Mouse (Mus musculus) lung, adult 2 months (tissue): ENCODE data around the gene Slc24a4. TPM values are rescaled to one million over a fixed set of nuclear protein-coding genes. Genes with fewer than 3 reads are reported as not detected.

Source experiments
- DNase-seq: peaks from one replicate; pipeline ENCODE4 v3.0.0; 2022
- H3K4me1 ChIP-seq: fragments of 200-500 bp; 2 replicates; pipeline ENCODE4 v1.6.1; 2011; ENCODE audit warnings: low read length; ENCODE audit not compliant: control insufficient read depth, insufficient read depth
- H3K4me3 ChIP-seq: fragments of 200-500 bp; replicated peaks from 2 replicates; pipeline ENCODE3; 2011; ENCODE audit warnings: low read depth, mild to moderate bottlenecking, control low read depth, low read length; ENCODE audit errors: extremely low read depth
- CTCF ChIP-seq: fragments of 200-500 bp; IDR thresholded peaks from 2 replicates; pipeline ENCODE4 v1.5.1; 2011; ENCODE audit warnings: mild to moderate bottlenecking, low read length, control low read depth; ENCODE audit not compliant: insufficient read depth
- POLR2A ChIP-seq: fragments of 200-500 bp; IDR thresholded peaks from 2 replicates; pipeline ENCODE4 v1.6.1; 2011; ENCODE audit warnings: low read depth, mild to moderate bottlenecking, control low read depth, low read length, borderline replicate concordance; ENCODE audit errors: extremely low read depth
- WGBS: fragments of 180-500 bp; shearing (Covaris S2); methylation state at CpG from one replicate; pipeline ENCODE4 v1.1.7; 2018; 5-methylcytosine and 5-hydroxymethylcytosine counted together
- polyA plus RNA-seq: library from polyadenylated mRNA; depleted of rRNA; stranded (reverse); fragments of >200 nt; gene quantifications from 2 replicates; pipeline ENCODE4 v1.2.3, GENCODE M21; 2012; rRNA removed

Slc24a4 gene
- polyA plus RNA-seq, 1 experiment, result 20.2 TPM

GRCm38 (mm10) chr12:102308457-102309011 lies 180.0 kb downstream of the Slc24a4 start:
- TF ChIP-seq CTCF (no peak), POLR2A (no peak)
- WGBS, result 24% methylated on average over 16 of the region's 16 CpGs
- H3K4me1 ChIP-seq, result peaks cover 37% of the 10 kb centered on the region
- peak; percentile 42 for DNase-seq
- no peak overlapping the region for H3K4me3 ChIP-seq

GRCm38 (mm10) chr12:102309099-102309799 lies 180.7 kb downstream of the Slc24a4 start:
- no peak for TF ChIP-seq POLR2A
- no peak for TF ChIP-seq CTCF
- Histone ChIP-seq H3K4me3 (no peak overlapping the region), H3K4me1 (peaks cover 32% of the 10 kb centered on the region)
- 83% methylated on average over 11 of the region's 11 CpGs for WGBS
- no peak for DNase-seq

GRCm38 (mm10) chr12:102309800-102310195 lies 181.3 kb downstream of the Slc24a4 start:
- DNase-seq, result no peak
- TF ChIP-seq POLR2A, result no peak
- TF ChIP-seq CTCF, result no peak
- H3K4me1 ChIP-seq, result peaks cover 29% of the 10 kb centered on the region
- H3K4me3 ChIP-seq, result no peak overlapping the region
- 91% methylated on average over 8 of the region's 8 CpGs for WGBS

GRCm38 (mm10) chr12:102310261-102310660 lies 181.7 kb downstream of the Slc24a4 start:
- no peak for TF ChIP-seq POLR2A
- TF ChIP-seq CTCF, result no peak
- WGBS, result 94% methylated on average over 3 of the region's 3 CpGs
- DNase-seq, result no peak
- Histone ChIP-seq H3K4me3 (no peak overlapping the region), H3K4me1 (peaks cover 28% of the 10 kb centered on the region)

GRCm38 (mm10) chr12:102311454-102311853 lies 182.9 kb downstream of the Slc24a4 start:
- H3K4me1 ChIP-seq, result peaks cover 21% of the 10 kb centered on the region
- DNase-seq, result no peak
- no peak overlapping the region for H3K4me3 ChIP-seq
- TF ChIP-seq CTCF (no peak), POLR2A (no peak)
- WGBS, result 64% methylated on average over 5 of the region's 5 CpGs

Other genes starting within 250 kb of the Slc24a4 start
- gene Trip11, start 215.5 kb upstream of the Slc24a4 start, polyA plus RNA-seq, result 4.2 and 5.1 TPM in 2 replicates
- gene Atxn3, start 170.5 kb upstream of the Slc24a4 start, polyA plus RNA-seq, result 3.3 and 6.3 TPM in 2 replicates
- gene Cpsf2, start 152.7 kb upstream of the Slc24a4 start, polyA plus RNA-seq, result 2.7 and 4.1 TPM in 2 replicates
- gene Rin3, start 154.3 kb downstream of the Slc24a4 start, polyA plus RNA-seq, result 40.9 and 41.5 TPM in 2 replicates